Mouse (Mus musculus): ENCODE results near the gene Dynlt1a. TPM values are rescaled to one million over a fixed set of nuclear protein-coding genes. Genes with fewer than 3 reads are reported as not detected.
A peak's percentile ranks its signal among the peaks of the same experiment; 100 is the strongest.
"Not testable (repeated sequence)": the region's sequence is repeated elsewhere in the genome, so short reads cannot be mapped to it uniquely, and the experiment has no call there.

Gene Dynlt1a
- polyA plus RNA-seq, 1 experiment from 2014 or later: 17.5 TPM

DNA sequence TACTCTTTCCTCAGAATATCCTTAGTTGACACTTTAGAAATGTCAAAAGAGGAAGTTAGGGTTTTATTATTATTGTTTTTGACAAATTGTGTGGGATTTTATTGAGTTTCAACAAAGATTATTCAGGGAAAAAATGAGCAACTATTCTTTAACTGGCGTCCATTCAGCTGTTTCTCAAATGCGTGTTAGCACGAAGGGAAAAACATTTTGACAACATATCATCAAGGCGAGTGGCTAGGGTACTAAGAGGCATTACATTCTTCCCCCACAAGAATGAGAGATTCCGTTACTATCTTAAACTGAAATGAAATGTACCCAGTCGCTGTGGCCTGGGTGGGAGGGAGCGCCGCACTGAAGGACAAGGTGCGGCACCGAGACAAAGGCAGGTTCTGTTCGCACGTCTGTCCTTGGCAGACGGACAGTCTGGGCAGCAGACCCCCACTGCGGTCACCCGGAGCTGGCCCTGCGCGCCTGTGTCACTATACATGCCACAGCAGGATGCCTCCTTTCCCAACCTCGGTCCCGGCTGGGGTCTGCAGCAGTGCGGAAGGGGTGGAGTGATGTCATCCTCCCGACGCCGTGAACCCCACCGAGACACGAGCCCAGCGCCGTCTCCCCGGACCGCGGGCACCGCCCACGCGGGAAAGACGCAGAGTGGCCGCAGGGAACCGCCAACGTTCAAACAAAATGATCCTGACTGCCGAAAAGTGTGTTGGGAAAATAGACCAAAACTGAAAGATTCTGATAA is 747 bp downstream of the Dynlt1a start:
- not testable (repeated sequence) for H3K4me1 ChIP-seq (ENCODE audit: control insufficient read depth, insufficient read depth, low read length); H3K36me3 ChIP-seq (ENCODE audit: control insufficient read depth, insufficient read depth, low read length); H3K27ac ChIP-seq (ENCODE audit: low read depth, low read length); H3K9me3 ChIP-seq (ENCODE audit: control insufficient read depth, low read length); H3K27me3 ChIP-seq (ENCODE audit: control insufficient read depth, insufficient read depth, low read length)
- peak; percentile 44; the same call in 1 of the 2 replicates for ATAC-seq (ENCODE audit: low FRiP score, low TSS enrichment)
- Histone ChIP-seq H3K9ac (ENCODE audit: low read depth, low read length) (peak overlapping the region; percentile 31; the same call in 1 of the 2 replicates), H3K4me2 (replicated peaks; ENCODE audit: low read depth, low read length) (peak overlapping the region; percentile 42), H3K4me3 (ENCODE audit: low read length) (peak overlapping the region; percentile 37)
- 3% methylated on average over 34 of the region's 38 CpGs for WGBS

DNA sequence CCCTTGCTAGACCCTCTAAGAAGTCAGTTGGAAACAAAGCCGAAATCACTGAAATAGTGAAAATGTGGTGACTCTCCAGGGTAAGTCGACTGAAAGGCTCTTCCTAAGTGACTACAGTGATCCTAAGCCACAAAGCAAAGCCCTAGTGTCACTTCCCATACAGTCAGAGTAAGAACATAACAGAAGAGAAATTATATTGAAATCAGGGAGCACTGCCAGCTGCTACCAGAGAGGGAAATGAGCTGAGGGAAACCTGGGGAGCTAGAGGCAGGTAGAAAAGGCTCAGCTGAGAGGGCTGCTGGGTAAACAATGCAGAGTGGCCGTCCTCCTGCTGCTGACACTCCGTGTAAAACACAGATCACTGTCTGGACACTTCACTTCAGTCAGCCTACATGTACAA is 1.6 kb downstream of the Dynlt1a start:
- not testable (repeated sequence) for H3K27ac ChIP-seq (ENCODE audit: low read depth, low read length); H3K4me1 ChIP-seq (ENCODE audit: control insufficient read depth, insufficient read depth, low read length); H3K9me3 ChIP-seq (ENCODE audit: control insufficient read depth, low read length); H3K36me3 ChIP-seq (ENCODE audit: control insufficient read depth, insufficient read depth, low read length); ATAC-seq (ENCODE audit: low FRiP score, low TSS enrichment); H3K27me3 ChIP-seq (ENCODE audit: control insufficient read depth, insufficient read depth, low read length); H3K9ac ChIP-seq (ENCODE audit: low read depth, low read length); H3K4me3 ChIP-seq (ENCODE audit: low read length); H3K4me2 ChIP-seq (replicated peaks; ENCODE audit: low read depth, low read length)
- WGBS: no CpG with 5 or more reads among the region's 4 CpGs

DNA sequence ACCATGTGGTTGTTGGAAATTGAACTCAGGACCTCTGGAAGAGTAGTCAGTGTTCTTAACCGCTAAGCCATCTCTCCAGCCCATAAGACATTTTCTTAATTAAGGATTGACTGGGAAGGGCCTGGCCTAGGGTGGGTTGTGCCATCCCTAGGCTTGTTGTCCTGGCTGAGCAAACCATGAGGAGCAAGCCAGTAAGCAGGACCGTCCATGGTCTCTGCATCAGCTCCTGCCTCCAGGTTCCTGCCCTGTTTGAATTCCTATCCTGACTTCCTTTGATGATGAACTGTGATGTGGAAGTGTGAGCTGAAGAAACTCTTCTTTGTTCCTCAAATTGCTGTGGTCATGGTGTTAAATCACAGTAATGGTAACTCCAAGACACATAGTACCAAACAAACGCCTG is 2.8 kb downstream of the Dynlt1a start:
- not testable (repeated sequence) for H3K4me1 ChIP-seq (ENCODE audit: control insufficient read depth, insufficient read depth, low read length); H3K4me3 ChIP-seq (ENCODE audit: low read length); H3K9me3 ChIP-seq (ENCODE audit: control insufficient read depth, low read length); H3K27me3 ChIP-seq (ENCODE audit: control insufficient read depth, insufficient read depth, low read length); ATAC-seq (ENCODE audit: low FRiP score, low TSS enrichment); H3K4me2 ChIP-seq (replicated peaks; ENCODE audit: low read depth, low read length); H3K9ac ChIP-seq (ENCODE audit: low read depth, low read length); H3K27ac ChIP-seq (ENCODE audit: low read depth, low read length); H3K36me3 ChIP-seq (ENCODE audit: control insufficient read depth, insufficient read depth, low read length)
- 57% methylated on average over 1 of the region's 3 CpGs for WGBS

DNA sequence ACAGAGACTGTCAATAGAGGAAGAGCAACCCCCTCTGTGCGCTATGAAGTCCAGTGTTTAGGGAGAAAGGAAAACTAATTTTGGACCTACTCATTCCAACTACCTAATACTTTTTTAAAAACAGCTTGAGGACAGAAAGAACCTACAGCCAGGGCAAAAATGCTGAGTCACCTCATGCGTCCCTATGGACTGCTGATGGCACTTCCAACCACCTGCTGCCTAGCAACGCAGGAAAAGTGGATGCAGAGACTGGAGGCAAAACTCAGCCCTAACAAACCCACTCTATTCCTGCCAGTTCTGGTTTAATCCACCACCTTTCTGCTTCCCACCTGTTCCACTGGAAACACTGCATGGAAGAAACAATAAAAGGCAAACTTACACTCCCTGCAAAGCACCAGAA is 4.5 kb downstream of the Dynlt1a start:
- not testable (repeated sequence) for H3K9me3 ChIP-seq (ENCODE audit: control insufficient read depth, low read length); H3K4me1 ChIP-seq (ENCODE audit: control insufficient read depth, insufficient read depth, low read length); H3K4me2 ChIP-seq (replicated peaks; ENCODE audit: low read depth, low read length); ATAC-seq (ENCODE audit: low FRiP score, low TSS enrichment); H3K27me3 ChIP-seq (ENCODE audit: control insufficient read depth, insufficient read depth, low read length); H3K4me3 ChIP-seq (ENCODE audit: low read length); H3K36me3 ChIP-seq (ENCODE audit: control insufficient read depth, insufficient read depth, low read length); H3K27ac ChIP-seq (ENCODE audit: low read depth, low read length); H3K9ac ChIP-seq (ENCODE audit: low read depth, low read length)
- WGBS: 81% methylated on average over 3 of the region's 3 CpGs

DNA sequence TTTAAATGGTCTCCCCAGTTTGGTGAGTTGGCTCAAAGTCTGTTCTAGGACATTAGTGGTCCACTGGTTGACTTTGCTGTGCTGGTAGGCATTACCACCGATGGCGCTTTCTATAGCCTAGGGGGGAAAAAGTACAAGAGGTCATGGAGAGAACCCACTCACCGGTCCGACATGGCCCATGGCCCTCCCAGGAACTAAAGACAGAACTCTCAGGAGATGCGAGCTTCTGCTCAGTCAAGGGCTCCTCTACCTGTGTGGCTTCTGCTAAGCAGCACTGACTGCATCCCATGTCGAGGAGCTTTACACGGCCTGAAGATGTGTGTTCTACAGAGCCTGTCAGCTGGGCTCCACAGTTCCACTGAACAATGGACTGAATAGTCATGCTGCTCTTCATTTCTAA is 5.6 kb downstream of the Dynlt1a start:
- H3K4me1 ChIP-seq (ENCODE audit: control insufficient read depth, insufficient read depth, low read length); H3K36me3 ChIP-seq (ENCODE audit: control insufficient read depth, insufficient read depth, low read length); ATAC-seq (ENCODE audit: low FRiP score, low TSS enrichment); H3K27me3 ChIP-seq (ENCODE audit: control insufficient read depth, insufficient read depth, low read length); H3K9ac ChIP-seq (ENCODE audit: low read depth, low read length); H3K4me3 ChIP-seq (ENCODE audit: low read length); H3K4me2 ChIP-seq (replicated peaks; ENCODE audit: low read depth, low read length); H3K27ac ChIP-seq (ENCODE audit: low read depth, low read length); H3K9me3 ChIP-seq (ENCODE audit: control insufficient read depth, low read length): not testable (repeated sequence)
- 92% methylated on average over 7 of the region's 7 CpGs for WGBS

DNA sequence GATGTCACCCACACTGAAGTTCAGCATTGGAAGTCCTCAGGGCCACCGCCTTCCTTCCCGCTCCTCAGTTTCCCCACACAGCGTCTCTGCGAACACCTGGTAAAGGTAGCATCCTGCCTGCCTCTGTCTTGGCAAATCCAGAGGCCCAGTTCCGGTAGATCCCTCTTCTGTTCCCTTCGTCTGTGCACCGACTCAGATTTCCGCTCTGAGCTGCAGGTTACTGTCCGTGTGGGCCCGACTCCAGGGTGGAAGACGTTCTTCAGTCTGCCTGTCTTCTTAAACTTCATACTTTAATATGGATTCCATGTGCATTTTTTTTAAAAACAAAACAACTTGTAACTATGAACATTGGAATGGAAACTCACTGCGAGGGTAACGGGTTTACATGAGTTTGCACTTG is 10.8 kb downstream of the Dynlt1a start:
- not testable (repeated sequence) for H3K9me3 ChIP-seq (ENCODE audit: control insufficient read depth, low read length); H3K4me2 ChIP-seq (replicated peaks; ENCODE audit: low read depth, low read length); ATAC-seq (ENCODE audit: low FRiP score, low TSS enrichment); H3K27ac ChIP-seq (ENCODE audit: low read depth, low read length); H3K27me3 ChIP-seq (ENCODE audit: control insufficient read depth, insufficient read depth, low read length); H3K4me3 ChIP-seq (ENCODE audit: low read length); H3K4me1 ChIP-seq (ENCODE audit: control insufficient read depth, insufficient read depth, low read length); H3K36me3 ChIP-seq (ENCODE audit: control insufficient read depth, insufficient read depth, low read length); H3K9ac ChIP-seq (ENCODE audit: low read depth, low read length)
- WGBS: 93% methylated on average over 9 of the region's 13 CpGs

DNA sequence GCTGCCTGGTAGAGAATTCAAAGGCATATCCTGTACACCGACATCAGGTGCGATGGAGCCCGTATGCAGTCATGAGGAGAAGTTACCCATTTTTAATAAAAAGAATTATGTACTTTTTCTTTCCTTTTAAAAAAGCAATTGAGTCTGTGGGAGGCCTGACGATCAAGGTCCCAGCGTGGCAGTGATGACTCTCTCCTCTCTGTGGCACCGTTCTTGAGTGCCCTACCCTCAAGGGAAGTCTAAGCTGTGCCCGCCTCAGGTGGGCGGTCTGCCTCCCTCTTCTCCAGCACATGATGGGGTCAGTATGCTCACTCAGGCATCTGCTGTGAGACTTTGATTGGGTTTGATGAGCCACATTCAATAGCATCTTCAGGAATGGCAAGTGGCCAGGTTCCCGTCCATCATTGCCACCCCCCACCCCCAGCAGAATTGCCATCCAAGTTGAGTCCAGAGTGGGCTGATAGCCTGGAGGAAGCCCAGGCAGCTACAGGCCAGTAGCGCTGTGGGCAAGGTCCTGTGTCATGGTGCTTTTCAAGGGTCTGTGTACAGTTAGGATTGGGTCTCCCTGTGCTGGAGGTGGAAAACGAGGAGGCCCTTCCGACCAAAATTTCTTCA is 11.5 kb downstream of the Dynlt1a start:
- not testable (repeated sequence) for H3K36me3 ChIP-seq (ENCODE audit: control insufficient read depth, insufficient read depth, low read length); H3K4me3 ChIP-seq (ENCODE audit: low read length); ATAC-seq (ENCODE audit: low FRiP score, low TSS enrichment); H3K9ac ChIP-seq (ENCODE audit: low read depth, low read length); H3K4me2 ChIP-seq (replicated peaks; ENCODE audit: low read depth, low read length); H3K27ac ChIP-seq (ENCODE audit: low read depth, low read length); H3K27me3 ChIP-seq (ENCODE audit: control insufficient read depth, insufficient read depth, low read length); H3K4me1 ChIP-seq (ENCODE audit: control insufficient read depth, insufficient read depth, low read length); H3K9me3 ChIP-seq (ENCODE audit: control insufficient read depth, low read length)
- WGBS: 93% methylated on average over 12 of the region's 12 CpGs

DNA sequence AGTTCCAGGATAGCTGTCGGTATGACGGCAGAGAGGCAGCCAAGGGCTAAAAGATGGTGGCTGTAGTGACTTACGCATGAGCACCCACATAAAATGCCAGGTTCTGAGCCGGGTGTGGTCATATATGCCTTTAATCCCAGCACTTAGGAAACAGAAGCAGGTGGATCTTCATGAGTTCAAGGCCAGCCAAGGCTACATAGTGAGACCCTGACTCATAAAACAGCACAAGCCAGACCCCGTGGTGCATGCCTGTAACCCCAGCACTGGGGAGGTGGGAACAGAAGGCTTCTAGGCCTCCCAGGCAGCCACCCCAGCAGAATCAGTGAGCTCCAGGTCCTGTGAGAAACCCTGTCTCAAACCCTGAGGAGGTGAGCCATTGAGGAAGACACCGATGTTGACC is 12.4 kb downstream of the Dynlt1a start:
- not testable (repeated sequence) for H3K36me3 ChIP-seq (ENCODE audit: control insufficient read depth, insufficient read depth, low read length); H3K9me3 ChIP-seq (ENCODE audit: control insufficient read depth, low read length); ATAC-seq (ENCODE audit: low FRiP score, low TSS enrichment); H3K27me3 ChIP-seq (ENCODE audit: control insufficient read depth, insufficient read depth, low read length); H3K27ac ChIP-seq (ENCODE audit: low read depth, low read length); H3K9ac ChIP-seq (ENCODE audit: low read depth, low read length); H3K4me1 ChIP-seq (ENCODE audit: control insufficient read depth, insufficient read depth, low read length); H3K4me2 ChIP-seq (replicated peaks; ENCODE audit: low read depth, low read length); H3K4me3 ChIP-seq (ENCODE audit: low read length)
- 93% methylated on average over 5 of the region's 6 CpGs for WGBS

DNA sequence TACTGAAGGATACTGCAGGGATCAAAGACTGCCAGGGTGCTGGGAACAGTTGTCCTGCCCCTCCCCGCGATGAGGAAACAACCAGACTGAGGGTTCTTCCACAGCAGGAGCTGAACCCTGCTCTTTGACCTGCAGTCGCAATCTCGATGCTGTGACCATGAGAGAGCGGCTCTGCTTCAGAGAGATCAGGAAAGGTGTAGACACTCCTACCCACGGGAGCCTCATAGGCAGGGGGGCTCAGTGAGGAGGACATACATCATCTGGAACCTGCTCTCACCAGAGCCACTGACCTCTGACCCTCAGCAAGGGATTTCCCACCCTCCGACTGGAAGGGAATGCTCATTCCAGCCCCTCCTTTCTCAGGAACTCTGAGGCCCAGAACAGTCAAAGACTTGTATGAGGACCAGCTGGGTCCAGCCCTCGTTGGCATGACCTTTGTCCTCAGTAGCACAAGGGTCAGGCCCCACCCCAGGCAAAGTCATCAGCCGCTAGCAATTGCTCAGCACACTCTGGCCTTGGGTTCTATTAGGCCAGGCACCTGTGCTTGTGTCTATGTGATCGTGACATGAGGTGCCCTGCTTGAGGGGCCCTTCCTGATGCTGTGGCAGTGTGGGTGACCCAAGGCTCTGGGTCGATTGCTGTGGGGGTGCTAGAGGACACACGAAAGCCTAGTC is 17.0 kb downstream of the Dynlt1a start:
- not testable (repeated sequence) for ATAC-seq (ENCODE audit: low FRiP score, low TSS enrichment); H3K36me3 ChIP-seq (ENCODE audit: control insufficient read depth, insufficient read depth, low read length); H3K27ac ChIP-seq (ENCODE audit: low read depth, low read length); H3K9ac ChIP-seq (ENCODE audit: low read depth, low read length); H3K9me3 ChIP-seq (ENCODE audit: control insufficient read depth, low read length); H3K4me1 ChIP-seq (ENCODE audit: control insufficient read depth, insufficient read depth, low read length); H3K4me3 ChIP-seq (ENCODE audit: low read length); H3K4me2 ChIP-seq (replicated peaks; ENCODE audit: low read depth, low read length); H3K27me3 ChIP-seq (ENCODE audit: control insufficient read depth, insufficient read depth, low read length)
- WGBS: 66% methylated on average over 2 of the region's 12 CpGs
